Mouse (Mus musculus) lung, postnatal 4 days (tissue): ENCODE data around the gene Vmn2r111.
"Not testable (repeated sequence)": the region's sequence is repeated elsewhere in the genome, so short reads cannot be mapped to it uniquely, and the experiment has no call there.

Experiments
- DNase-seq, 2 experiments: peaks; one replicate each; pipeline ENCODE4 v3.0.0; 2021

Vmn2r111 gene

DNA sequence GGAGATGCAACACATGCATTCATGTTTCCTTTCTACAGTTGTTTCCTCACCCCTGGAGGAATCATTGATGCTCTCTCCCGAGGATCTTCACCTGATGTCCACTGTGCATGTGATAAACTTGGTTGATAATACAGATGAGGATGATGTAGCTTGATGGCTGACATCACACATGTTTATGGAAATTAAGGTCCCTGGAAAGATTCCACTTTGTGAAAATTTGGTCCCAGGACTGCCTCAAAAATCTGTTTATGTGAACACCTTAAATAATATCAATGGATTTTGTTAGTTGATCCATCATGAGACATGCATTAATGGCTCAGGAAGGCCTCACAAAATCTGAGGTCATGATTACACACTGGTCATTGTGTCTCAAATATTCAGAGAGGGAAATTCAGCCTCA lies at the start of gene Vmn2r111:
Gene Vmn2r111, minus strand, starts transcription at position 101 of the 400 bp plus-strand sequence.
- DNase-seq, result not testable (repeated sequence)

DNA sequence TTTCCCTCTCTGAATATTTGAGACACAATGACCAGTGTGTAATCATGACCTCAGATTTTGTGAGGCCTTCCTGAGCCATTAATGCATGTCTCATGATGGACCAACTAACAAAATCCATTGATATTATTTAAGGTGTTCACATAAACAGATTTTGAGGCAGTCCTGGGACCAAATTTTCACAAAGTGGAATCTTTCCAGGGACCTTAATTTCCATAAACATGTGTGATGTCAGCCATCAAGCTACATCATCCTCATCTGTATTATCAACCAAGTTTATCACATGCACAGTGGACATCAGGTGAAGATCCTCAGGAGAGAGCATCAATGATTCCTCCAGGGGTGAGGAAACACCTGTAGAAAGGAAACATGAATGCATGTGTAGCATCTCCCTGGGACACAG lies 27.4 kb upstream of the Vmn2r111 start, which contains the start of gene Vmn2r112:
Gene Vmn2r112, plus strand, starts transcription at position 301 of the 400 bp plus-strand sequence.
- not testable (repeated sequence) for DNase-seq

DNA sequence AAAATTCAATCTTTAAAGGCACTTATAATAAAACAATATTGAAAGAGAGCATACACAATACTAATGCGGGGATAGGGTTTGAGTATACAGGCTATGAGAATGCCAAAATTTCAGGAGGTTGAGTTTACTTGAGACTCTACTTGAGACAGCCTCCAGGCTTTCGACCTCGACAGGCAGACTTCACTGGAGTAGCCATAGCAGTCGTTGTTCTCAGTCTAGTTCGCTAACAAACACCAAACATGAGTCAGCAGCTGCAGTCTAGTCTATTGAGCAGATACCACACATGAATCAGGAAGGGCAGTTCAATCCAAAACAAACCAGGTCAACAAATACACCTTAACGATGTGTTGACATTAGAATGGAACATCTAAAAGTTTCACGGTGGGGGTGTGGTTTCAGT lies 52.8 kb downstream of the Vmn2r111 start:
- not testable (repeated sequence) for DNase-seq

- DNase-seq, result not testable (repeated sequence)
These were observed 53.2 kb downstream of the Vmn2r111 start for GRCm38 (mm10) chr17:22520037-22520436.

DNA sequence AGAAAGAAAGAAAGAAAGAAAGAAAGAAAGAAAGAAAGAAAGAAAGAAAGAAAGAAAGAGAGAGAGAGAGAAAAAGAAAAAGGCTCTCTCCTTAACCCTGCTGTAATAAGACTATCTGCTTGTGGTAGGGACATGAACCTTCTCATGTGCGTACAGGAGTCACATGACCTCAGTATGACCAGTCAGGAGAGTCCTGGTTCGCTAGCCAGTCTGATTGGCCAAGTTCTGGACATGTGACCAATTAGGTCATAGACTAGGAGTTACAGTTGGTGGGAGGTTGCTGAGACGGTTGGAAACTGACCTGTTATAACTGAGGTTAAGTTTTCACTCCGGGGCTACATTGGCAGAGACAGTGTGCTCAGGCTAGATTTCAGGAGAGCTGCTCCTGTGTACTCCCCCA lies 76.2 kb downstream of the Vmn2r111 start:
- DNase-seq, result no peak
